Mouse (Mus musculus): ENCODE results near the gene Rnd1. TPM values are rescaled to one million over a fixed set of nuclear protein-coding genes. Genes with fewer than 3 reads are reported as not detected.
A peak's percentile ranks its signal among the peaks of the same experiment; 100 is the strongest.

Rnd1 gene
- total RNA-seq, 2 experiments from 2014 or later = 6.4 to 6.9 TPM

DNA sequence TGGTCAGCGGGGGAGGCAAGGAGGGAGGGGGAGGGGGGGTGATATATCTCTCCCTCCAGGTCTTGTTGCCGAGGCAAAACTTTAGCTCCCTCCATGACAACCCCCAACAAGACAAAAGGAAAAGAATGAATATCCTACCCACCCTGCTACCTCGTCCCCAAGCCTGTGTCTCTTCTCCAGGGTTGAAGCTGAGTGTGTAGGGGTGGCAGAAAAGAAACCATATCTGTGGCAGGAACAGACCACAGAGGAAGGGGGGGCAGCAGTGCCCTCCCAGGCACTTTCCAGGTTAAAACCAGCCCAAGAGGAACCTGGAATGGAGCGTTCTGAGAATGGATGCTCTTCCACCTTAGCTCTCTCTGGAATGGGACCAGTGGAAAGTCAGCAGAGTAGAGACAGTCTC, 46.7 kb downstream of the Rnd1 start, which contains the start of gene Cacnb3:
Cacnb3 (plus strand) TSS at position 301 of the 400 bp plus-strand sequence.
- Histone ChIP-seq H3K27ac (no peak within 1 kb of the TSS), H3K4me3 (no peak within 1 kb of the TSS)
- TF ChIP-seq CTCF (conservative IDR thresholded peaks at IDR 0.05) = no peak
- DNase-seq (ENCODE audit: low spot score in 2 of 2) = no peak

DNA sequence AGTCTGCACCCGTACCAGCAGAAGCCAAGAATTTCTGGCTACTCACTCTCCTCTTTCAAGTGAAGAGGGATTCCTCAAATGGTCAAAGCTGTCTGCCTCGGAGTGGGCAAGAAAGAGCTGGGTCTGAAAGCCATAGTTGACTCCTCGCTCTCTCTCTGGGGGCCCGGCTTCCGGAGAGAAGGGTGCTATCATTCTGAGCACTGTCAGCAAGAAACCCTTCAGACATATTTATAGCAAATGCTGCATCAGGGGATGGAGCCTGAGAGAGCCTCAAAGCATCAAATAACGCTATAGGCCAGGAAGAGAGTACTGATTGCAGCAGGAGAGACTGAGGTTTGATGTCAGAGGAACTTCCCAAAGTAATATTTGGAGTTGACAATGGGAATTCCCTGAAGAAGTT, 47.8 kb downstream of the Rnd1 start:
- Histone ChIP-seq H3K4me3 (no peak overlapping the region), H3K27ac (no peak overlapping the region)
- no peak for TF ChIP-seq CTCF (conservative IDR thresholded peaks at IDR 0.05)
- DNase-seq (ENCODE audit: low spot score in 2 of 2) = no peak

- peak overlapping the region; percentile 19; the same call in 1 of the 2 replicates for H3K27ac ChIP-seq
- no peak for DNase-seq (ENCODE audit: low spot score in 2 of 2)
- peak overlapping the region; percentile 32; the same call in 1 of the 2 replicates for H3K4me3 ChIP-seq
- TF ChIP-seq CTCF (conservative IDR thresholded peaks at IDR 0.05) = no peak
Observed at GRCm38 (mm10) chr15:98628589-98629254, 48.5 kb downstream of the Rnd1 start.

DNA sequence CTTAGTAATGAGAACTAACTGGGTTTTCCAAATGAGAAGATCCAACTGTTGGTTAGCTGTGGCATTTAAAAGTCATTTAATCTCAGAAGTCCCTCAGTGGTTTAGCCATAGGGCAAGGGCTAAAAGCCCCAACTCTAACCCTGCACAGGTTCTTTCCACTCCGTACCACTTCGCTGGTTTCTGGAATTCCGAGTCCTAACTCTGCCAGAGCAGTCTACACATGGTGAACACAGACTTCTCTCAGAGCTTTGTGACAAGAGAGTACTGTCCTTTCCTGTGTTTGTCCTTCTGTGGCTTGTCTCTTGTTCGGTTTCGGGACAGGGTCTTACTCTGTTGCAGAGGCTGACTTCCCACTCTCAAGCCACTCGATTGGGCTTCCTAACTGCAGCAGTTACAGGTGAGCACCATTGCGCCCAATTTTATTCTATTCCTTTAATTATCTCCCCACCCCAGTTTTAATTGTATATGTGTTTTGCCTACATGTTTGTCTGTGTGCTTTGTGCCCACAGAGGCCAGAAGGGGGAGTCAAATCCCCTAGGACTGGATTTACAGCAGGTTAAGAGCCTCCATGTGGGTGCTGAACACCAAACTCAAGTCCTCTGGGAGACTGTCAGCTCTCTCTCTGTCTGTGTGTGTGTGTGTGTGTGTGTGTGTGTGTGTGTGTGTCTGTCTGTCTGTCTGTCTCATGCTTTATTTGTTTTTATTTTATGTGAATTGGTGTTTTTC, 50.6 kb downstream of the Rnd1 start:
- no peak for TF ChIP-seq CTCF (conservative IDR thresholded peaks at IDR 0.05)
- no peak for DNase-seq (ENCODE audit: low spot score in 2 of 2)
- Histone ChIP-seq H3K4me3 (no peak overlapping the region), H3K27ac (no peak overlapping the region)

- DNase-seq (ENCODE audit: low spot score in 2 of 2) = no peak
- no peak for TF ChIP-seq CTCF (conservative IDR thresholded peaks at IDR 0.05)
- no peak overlapping the region for H3K27ac ChIP-seq
- no peak overlapping the region for H3K4me3 ChIP-seq
Observed at GRCm38 (mm10) chr15:98626078-98626477, 51.2 kb downstream of the Rnd1 start.

- no peak for DNase-seq (ENCODE audit: low spot score in 2 of 2)
- no peak overlapping the region for H3K27ac ChIP-seq
- no peak for TF ChIP-seq CTCF (conservative IDR thresholded peaks at IDR 0.05)
- no peak overlapping the region for H3K4me3 ChIP-seq
Observed at GRCm38 (mm10) chr15:98623361-98623821, 53.9 kb downstream of the Rnd1 start.

DNA sequence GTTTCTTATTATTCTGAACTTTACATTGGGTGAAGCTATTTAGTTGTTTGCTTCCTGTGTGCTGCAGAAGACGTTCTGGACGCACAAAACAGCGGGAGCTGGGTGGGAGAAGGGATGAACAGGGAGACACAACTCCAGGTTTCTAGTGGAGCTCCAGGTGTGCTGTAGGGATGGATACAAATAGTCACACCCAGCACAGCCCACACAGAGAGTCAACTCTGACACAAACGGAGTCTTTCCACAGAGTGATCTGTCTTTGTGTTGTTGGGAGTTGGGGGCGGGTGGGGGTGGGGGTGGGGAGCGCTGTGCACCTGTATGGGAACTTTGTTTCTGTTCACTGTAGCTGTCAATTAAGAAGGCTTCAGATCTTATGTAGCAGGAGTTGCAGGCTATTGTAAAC, 54.5 kb downstream of the Rnd1 start:
- no peak for DNase-seq (ENCODE audit: low spot score in 2 of 2)
- Histone ChIP-seq H3K27ac (no peak overlapping the region), H3K4me3 (no peak overlapping the region)
- no peak for TF ChIP-seq CTCF (conservative IDR thresholded peaks at IDR 0.05)

DNA sequence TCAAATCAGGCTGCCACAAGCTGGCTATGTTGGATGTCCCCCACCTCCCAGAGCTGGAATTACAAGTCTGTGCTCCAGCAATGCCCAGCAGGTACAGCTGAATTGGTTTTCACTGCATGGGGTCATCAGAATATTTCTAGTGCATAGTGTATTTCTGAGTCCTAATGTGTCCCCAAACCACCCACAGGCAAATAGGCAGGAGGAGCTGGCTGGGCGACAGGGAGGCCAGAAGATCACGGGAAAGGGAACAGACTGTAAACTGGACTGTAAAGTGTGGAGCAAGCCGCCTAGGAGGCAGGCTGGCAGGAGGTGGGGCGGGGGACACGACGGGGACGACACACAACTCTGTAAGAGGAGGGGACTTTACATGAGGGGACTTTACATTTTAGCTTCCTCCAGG, 55.1 kb downstream of the Rnd1 start:
- TF ChIP-seq CTCF (conservative IDR thresholded peaks at IDR 0.05) = no peak
- Histone ChIP-seq H3K4me3 (no peak overlapping the region), H3K27ac (no peak overlapping the region)
- DNase-seq (ENCODE audit: low spot score in 2 of 2) = no peak

GRCm38 (mm10) chr15:98617176-98617537, 60.1 kb downstream of the Rnd1 start:
- TF ChIP-seq CTCF (conservative IDR thresholded peaks at IDR 0.05) = peak; percentile 97
- DNase-seq (ENCODE audit: low spot score in 2 of 2) = peak; percentile 75 to 83
- H3K4me3 ChIP-seq = no peak overlapping the region
- no peak overlapping the region for H3K27ac ChIP-seq

DNA sequence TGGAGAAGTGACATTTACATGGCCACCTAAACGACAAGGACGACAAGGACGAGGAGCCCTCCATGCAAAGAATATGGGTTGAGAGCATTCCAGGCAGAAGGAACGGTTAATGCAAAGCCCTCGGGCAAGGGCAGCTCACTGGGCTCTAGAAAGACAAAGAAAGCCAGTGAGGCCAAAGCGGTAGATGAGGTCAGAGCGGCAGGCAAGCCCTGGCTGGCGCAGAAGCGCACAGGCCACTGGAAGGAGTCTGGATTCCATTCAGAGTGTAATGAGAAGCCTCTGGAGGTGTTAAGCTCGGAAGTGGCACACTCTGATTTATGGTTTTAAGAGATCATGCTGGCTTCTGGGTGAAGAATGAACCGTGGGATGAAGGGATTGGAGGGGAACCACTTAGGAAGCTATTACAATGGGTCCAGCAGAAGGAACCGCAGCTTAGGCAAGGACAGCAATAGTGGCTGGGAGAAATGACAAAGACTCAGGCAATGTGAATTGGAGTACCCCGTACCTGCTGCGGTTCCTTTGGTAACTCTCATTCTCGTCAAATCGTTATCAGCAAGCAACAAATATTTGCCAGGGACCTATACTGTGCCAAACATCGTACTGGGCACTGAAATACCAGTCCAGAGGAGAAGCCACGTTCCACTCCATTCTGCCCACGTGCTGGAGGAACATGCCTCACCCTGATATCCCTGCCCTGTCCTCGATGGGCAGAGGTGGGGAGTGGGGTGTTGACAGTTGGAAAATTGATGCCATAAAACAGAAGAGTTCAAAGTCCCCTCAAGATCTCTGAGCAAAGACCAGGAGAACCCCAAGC, 60.7 kb downstream of the Rnd1 start:
- Histone ChIP-seq H3K4me3 (no peak overlapping the region), H3K27ac (no peak overlapping the region)
- TF ChIP-seq CTCF (conservative IDR thresholded peaks at IDR 0.05) = no peak
- DNase-seq (ENCODE audit: low spot score in 2 of 2) = no peak

GRCm38 (mm10) chr15:98615751-98616150, 61.5 kb downstream of the Rnd1 start:
- TF ChIP-seq CTCF (conservative IDR thresholded peaks at IDR 0.05) = no peak
- H3K4me3 ChIP-seq = no peak overlapping the region
- DNase-seq (ENCODE audit: low spot score in 2 of 2) = no peak
- H3K27ac ChIP-seq = no peak overlapping the region

DNA sequence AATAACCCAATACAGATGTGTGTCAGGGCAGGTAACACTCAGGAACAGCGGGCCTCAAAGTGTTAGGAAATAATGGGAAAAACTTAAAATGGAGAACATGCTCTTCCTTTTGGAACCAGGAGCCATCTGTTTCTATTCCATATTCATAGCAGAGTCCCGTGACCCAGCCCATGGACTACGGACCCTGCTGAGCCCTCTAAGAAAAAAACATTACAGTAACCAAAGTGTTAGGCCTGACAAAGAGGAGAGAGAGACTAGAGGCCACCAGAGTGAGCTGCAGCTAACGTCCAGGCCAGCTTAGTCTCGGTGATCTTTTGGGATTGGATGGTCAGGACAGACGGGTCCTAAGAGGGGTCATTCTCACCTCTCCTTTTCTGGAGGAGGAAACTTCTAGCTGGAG, 62.3 kb downstream of the Rnd1 start:
- no peak for TF ChIP-seq CTCF (conservative IDR thresholded peaks at IDR 0.05)
- Histone ChIP-seq H3K27ac (no peak overlapping the region), H3K4me3 (no peak overlapping the region)
- no peak for DNase-seq (ENCODE audit: low spot score in 2 of 2)

DNA sequence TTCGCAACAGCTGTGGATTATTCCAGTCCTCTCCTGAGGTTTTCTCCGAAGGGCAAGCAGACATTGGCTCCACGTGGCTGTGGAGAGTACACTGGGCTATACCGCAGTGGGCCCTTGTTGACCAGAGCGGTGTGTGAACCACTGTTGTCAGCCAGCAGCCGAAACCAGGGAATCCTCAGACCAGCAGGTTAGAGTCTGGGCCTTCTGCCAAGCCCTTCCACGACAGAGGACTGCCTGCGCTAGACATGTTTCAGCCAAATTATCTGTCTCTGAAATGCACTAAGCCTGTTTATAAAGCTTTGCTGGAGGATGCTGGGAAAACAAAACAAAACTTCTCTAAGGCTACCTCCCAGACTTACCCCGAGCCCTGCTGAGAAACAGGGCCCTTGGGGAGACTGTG, 62.7 kb downstream of the Rnd1 start:
- H3K27ac ChIP-seq = no peak overlapping the region
- no peak overlapping the region for H3K4me3 ChIP-seq
- TF ChIP-seq CTCF (conservative IDR thresholded peaks at IDR 0.05) = no peak
- no peak for DNase-seq (ENCODE audit: low spot score in 2 of 2)

Other genes with a start within 250 kb of the Rnd1 start
- gene Olfr282, start 246.2 kb downstream of the Rnd1 start, total RNA-seq (2021) = not detected
- gene Olfr281, start 224.9 kb downstream of the Rnd1 start, total RNA-seq (2021) = not detected
- not detected for gene OR5BS1P, start 207.6 kb downstream of the Rnd1 start, total RNA-seq (2021)
- not detected for gene Lalba, start 194.7 kb downstream of the Rnd1 start, total RNA-seq (2021)
- gene Olfr279, start 185.1 kb downstream of the Rnd1 start, total RNA-seq (2021) = not detected
- gene Kansl2, start 143.2 kb downstream of the Rnd1 start, total RNA-seq (2021) = 10 to 100 TPM; 62.2 to 62.5 TPM
- gene Ccnt1, start 106.5 kb downstream of the Rnd1 start, total RNA-seq (2021) = 10 to 100 TPM; 43.8 to 48.3 TPM
- not detected for gene 4930415O20Rik, start 106.5 kb downstream of the Rnd1 start, total RNA-seq (2021)
- gene Adcy6, start 67.4 kb downstream of the Rnd1 start, total RNA-seq (2021) = 10 to 100 TPM; 49.6 to 52.4 TPM
- 100 to 1,000 TPM; 207 to 212 TPM for gene Cacnb3, start 46.6 kb downstream of the Rnd1 start, total RNA-seq (2021)
- gene Ddx23, start 14.6 kb downstream of the Rnd1 start, total RNA-seq (2021) = 10 to 100 TPM; 79.7 to 87.4 TPM
- 1 to 10 TPM; 6.7 to 9.5 TPM for gene Ccdc65, start 30.7 kb upstream of the Rnd1 start, total RNA-seq (2021)
- 1 to 10 TPM in 1 of 2 experiments, under 1 TPM in 1; 0.66 to 1.3 TPM for gene Fkbp11, start 50.7 kb upstream of the Rnd1 start, total RNA-seq (2021)
- 100 to 1,000 TPM; 820 to 852 TPM for gene Arf3, start 85.8 kb upstream of the Rnd1 start, total RNA-seq (2021)
- under 1 TPM; 0.15 to 0.38 TPM for gene Wnt10b, start 100.7 kb upstream of the Rnd1 start, total RNA-seq (2021)
- gene Wnt1, start 112.4 kb upstream of the Rnd1 start, total RNA-seq (2021) = not detected
- 1,000 to 10,000 TPM; 1,636 to 1,683 TPM for gene Ddn, start 132.0 kb upstream of the Rnd1 start, total RNA-seq (2021)
- gene Prkag1, start 154.1 kb upstream of the Rnd1 start, total RNA-seq (2021) = 10 to 100 TPM; 50.3 to 51.9 TPM
- gene Kmt2d, start 193.7 kb upstream of the Rnd1 start, total RNA-seq (2021) = 100 to 1,000 TPM in 1 of 2 experiments, 10 to 100 TPM in 1; 89.3 to 106 TPM
- gene Rhebl1, start 217.1 kb upstream of the Rnd1 start, total RNA-seq (2021) = 1 to 10 TPM; 8.5 TPM
- gene Dhh, start 221.1 kb upstream of the Rnd1 start, total RNA-seq (2021) = under 1 TPM; 0.10 to 0.12 TPM
- gene Lmbr1l, start 240.8 kb upstream of the Rnd1 start, total RNA-seq (2021) = 10 to 100 TPM; 17.0 to 20.6 TPM

Data from layer of hippocampus, adult 2 months (tissue).